Mouse (Mus musculus) midbrain, embryonic 11.5 days (tissue): Measurements from ENCODE around the gene Col5a2. TPM values are rescaled to one million over a fixed set of nuclear protein-coding genes. Genes with fewer than 3 reads are reported as not detected.
"Not testable (repeated sequence)": the region's sequence is repeated elsewhere in the genome, so short reads cannot be mapped to it uniquely, and the experiment has no call there.

Source experiments
- ATAC-seq: fragments of 200-750 bp; cut with Nextera tagmentation; 2 replicates; pipeline ENCODE4 v1.8.0; 2017; ENCODE audit warnings: moderate TSS enrichment, moderate library complexity; ENCODE audit not compliant: low FRiP score
- DNase-seq: peaks from one replicate; pipeline ENCODE4 v3.0.0; 2015; ENCODE audit warnings: low spot score; ENCODE audit errors: missing footprints
- H3K27ac ChIP-seq: fragments of 300-500 bp; sonication (generic); 2 replicates; pipeline ENCODE4 v1.5.1; 2014; ENCODE audit warnings: low read depth, low read length
- H3K27me3 ChIP-seq: fragments of 300-500 bp; sonication (generic); 2 replicates; pipeline ENCODE4 v1.6.1; 2014; ENCODE audit warnings: mild to moderate bottlenecking, low read length, moderate library complexity, mixed read lengths; ENCODE audit not compliant: control insufficient read depth, insufficient read depth
- H3K36me3 ChIP-seq: fragments of 300-500 bp; sonication (generic); 2 replicates; pipeline ENCODE4 v1.6.1; 2014; ENCODE audit warnings: mild to moderate bottlenecking, low read length, moderate library complexity, mixed read lengths; ENCODE audit not compliant: control insufficient read depth, insufficient read depth
- H3K4me1 ChIP-seq: fragments of 300-500 bp; sonication (generic); 2 replicates; pipeline ENCODE4 v1.6.1; 2014; ENCODE audit warnings: low read length; ENCODE audit not compliant: control insufficient read depth, insufficient read depth
- H3K4me2 ChIP-seq: fragments of 300-500 bp; sonication (generic); 2 replicates; pipeline ENCODE4 v1.6.1; 2014; ENCODE audit warnings: mild to moderate bottlenecking, moderate library complexity
- H3K4me3 ChIP-seq: fragments of 300-500 bp; sonication (generic); 2 replicates; pipeline ENCODE4 v1.5.1; 2014; ENCODE audit warnings: low read depth, low read length
- H3K9ac ChIP-seq: fragments of 300-500 bp; sonication (generic); 2 replicates; pipeline ENCODE4 v1.6.1; 2014; ENCODE audit warnings: low read length
- H3K9me3 ChIP-seq: fragments of 300-500 bp; sonication (generic); 2 replicates; pipeline ENCODE4 v1.6.1; 2016; ENCODE audit warnings: low read length; ENCODE audit not compliant: control insufficient read depth
- WGBS: fragments of 180-500 bp; shearing (Covaris S2); extraction: QIAGEN DNeasy Blood & Tissue Kit; methylation state at CpG from one replicate; pipeline ENCODE4 v1.1.7; 2014; 5-methylcytosine and 5-hydroxymethylcytosine counted together
- polyA plus RNA-seq: library from polyadenylated mRNA; unstranded; fragments of >200 nt; fragmentation: Nextera tagmentation; extraction: Ambion mirVana; gene quantifications from 2 replicates; pipeline ENCODE4 v1.2.1, GENCODE M21; 2014

Col5a2 gene
- polyA plus RNA-seq, 1 experiment from 2014 or later, result 25.5 TPM

DNA sequence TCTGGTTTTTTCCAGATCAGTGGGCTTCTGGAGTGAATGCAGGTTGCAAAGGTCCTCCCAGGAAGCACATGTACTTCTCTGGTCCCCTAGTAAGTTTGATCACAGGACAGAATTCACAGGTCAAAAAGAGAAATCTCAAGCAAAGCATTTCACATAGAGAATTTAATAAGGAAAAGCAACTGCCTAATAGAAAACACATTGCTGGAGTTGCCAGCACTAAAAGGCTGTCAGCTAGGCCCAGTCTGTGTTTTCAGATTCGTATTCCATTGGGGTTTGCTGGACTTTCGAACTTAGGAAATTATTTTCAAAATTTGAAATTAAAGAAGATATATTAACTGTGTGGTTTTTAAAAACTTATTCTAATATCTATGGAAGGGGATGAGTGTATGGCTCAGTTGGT lies 42.3 kb downstream of the Col5a2 start:
- H3K9me3 ChIP-seq, result no peaks in the 10 kb centered on the region
- 84% methylated on average over 2 of the region's 2 CpGs for WGBS
- no peaks in the 10 kb centered on the region for H3K27me3 ChIP-seq
- no peaks in the 10 kb centered on the region for H3K36me3 ChIP-seq
- H3K4me3 ChIP-seq, result no peak overlapping the region
- DNase-seq, result no peak
- no peak for ATAC-seq
- no peak overlapping the region for H3K9ac ChIP-seq
- H3K4me2 ChIP-seq, result no peak overlapping the region
- H3K27ac ChIP-seq, result no peak overlapping the region
- H3K4me1 ChIP-seq, result no peaks in the 10 kb centered on the region

DNA sequence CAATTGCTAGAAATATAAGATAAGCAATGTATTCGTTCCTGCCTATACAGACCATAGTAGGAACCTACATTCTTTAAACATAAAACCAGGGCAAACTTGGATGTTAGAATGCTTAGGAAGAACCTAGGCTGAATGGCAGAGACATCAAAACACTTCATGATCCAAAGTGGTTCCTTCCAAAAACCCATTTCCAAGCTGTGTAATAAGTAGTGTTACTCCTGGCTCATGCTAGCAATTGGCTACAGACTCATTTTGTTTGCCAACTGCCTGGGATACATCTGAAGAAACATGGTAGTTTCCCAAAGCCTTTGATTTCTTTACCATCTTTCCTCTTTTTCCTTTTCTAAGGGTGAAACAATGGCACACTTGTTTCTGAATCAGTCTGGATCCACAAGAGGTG lies 47.3 kb downstream of the Col5a2 start:
- no peak for ATAC-seq
- no peak for DNase-seq
- Histone ChIP-seq H3K9ac (no peak overlapping the region), H3K36me3 (no peaks in the 10 kb centered on the region), H3K4me1 (no peaks in the 10 kb centered on the region), H3K4me3 (no peak overlapping the region), H3K9me3 (no peaks in the 10 kb centered on the region), H3K4me2 (no peak overlapping the region), H3K27me3 (no peaks in the 10 kb centered on the region), H3K27ac (no peak overlapping the region)
- 88% methylated on average over 1 of the region's 1 CpGs for WGBS

DNA sequence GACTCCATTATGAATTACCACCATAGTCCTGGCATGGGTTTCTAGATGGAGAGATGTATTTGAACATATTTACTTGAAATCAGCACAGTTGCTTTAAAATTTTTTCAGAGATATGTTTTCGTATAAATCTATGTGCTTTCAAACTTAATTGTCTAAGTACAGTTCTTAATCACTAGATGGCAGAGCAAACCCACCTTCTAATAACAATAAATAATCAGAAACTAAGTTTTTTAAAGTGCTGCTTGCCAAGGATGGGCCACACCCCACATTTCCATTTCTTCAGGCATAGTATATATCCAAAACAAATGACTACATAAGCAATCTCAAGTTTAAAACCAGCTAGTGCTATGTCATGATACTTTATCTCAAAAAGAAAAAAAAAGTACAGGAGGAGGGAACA lies 54.2 kb downstream of the Col5a2 start:
- no peak for DNase-seq

GRCm38 (mm10) chr1:45431922-45432321 lies 71.2 kb downstream of the Col5a2 start:
- H3K4me3 ChIP-seq, result no peak overlapping the region
- no peaks in the 10 kb centered on the region for H3K9me3 ChIP-seq
- no peaks in the 10 kb centered on the region for H3K27me3 ChIP-seq
- H3K9ac ChIP-seq, result no peak overlapping the region
- no peak overlapping the region for H3K27ac ChIP-seq
- H3K4me1 ChIP-seq, result no peaks in the 10 kb centered on the region
- ATAC-seq (peak; percentile 90), DNase-seq (peak; percentile 89)
- no peaks in the 10 kb centered on the region for H3K36me3 ChIP-seq
- WGBS, result 35% methylated on average over 3 of the region's 3 CpGs
- H3K4me2 ChIP-seq, result no peak overlapping the region

More for the DNA sequence above, 54.2 kb downstream of the Col5a2 start:
- Histone ChIP-seq H3K9me3 (no peaks in the 10 kb centered on the region), H3K27me3 (no peaks in the 10 kb centered on the region), H3K27ac (no peak overlapping the region), H3K4me2 (no peak overlapping the region), H3K4me1 (no peaks in the 10 kb centered on the region), H3K9ac (no peak overlapping the region), H3K36me3 (no peaks in the 10 kb centered on the region), H3K4me3 (no peak overlapping the region)
- ATAC-seq, result no peak
- WGBS, result 91% methylated on average over 1 of the region's 1 CpGs

DNA sequence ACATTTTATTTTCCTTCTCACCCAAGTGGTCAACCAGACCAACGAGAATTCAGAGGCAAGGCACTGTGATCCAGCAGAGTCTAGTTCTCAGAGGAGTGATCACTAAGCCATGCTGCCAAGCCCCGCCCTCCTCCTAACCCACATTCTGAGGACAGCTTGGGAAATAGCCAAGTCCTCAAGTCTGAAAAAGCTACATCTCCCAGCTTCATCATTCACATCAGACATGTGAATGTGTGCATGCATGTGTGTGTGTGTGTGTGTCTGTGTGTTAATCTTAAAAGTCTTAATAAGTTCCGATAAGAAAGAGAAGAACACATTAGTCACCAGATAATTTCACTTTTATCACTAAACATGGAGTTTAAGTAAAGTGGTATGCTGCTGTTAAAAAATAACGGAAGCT lies 72.6 kb downstream of the Col5a2 start:
- Histone ChIP-seq H3K4me1 (no peaks in the 10 kb centered on the region), H3K36me3 (no peaks in the 10 kb centered on the region), H3K9me3 (no peaks in the 10 kb centered on the region), H3K9ac (no peak overlapping the region), H3K27me3 (no peaks in the 10 kb centered on the region), H3K4me2 (no peak overlapping the region), H3K27ac (no peak overlapping the region), H3K4me3 (no peak overlapping the region)
- WGBS, result 92% methylated on average over 4 of the region's 4 CpGs
- ATAC-seq (no peak), DNase-seq (no peak)

GRCm38 (mm10) chr1:45429145-45429544 lies 73.9 kb downstream of the Col5a2 start:
- ATAC-seq, H3K27ac ChIP-seq, H3K4me2 ChIP-seq, H3K9me3 ChIP-seq, H3K4me3 ChIP-seq, DNase-seq, H3K27me3 ChIP-seq, H3K36me3 ChIP-seq, H3K9ac ChIP-seq, H3K4me1 ChIP-seq: not testable (repeated sequence)
- WGBS, result 90% methylated on average over 5 of the region's 5 CpGs

- 83% methylated on average over 5 of the region's 5 CpGs for WGBS
Measured at GRCm38 (mm10) chr1:45423915-45424314, 79.2 kb downstream of the Col5a2 start.

DNA sequence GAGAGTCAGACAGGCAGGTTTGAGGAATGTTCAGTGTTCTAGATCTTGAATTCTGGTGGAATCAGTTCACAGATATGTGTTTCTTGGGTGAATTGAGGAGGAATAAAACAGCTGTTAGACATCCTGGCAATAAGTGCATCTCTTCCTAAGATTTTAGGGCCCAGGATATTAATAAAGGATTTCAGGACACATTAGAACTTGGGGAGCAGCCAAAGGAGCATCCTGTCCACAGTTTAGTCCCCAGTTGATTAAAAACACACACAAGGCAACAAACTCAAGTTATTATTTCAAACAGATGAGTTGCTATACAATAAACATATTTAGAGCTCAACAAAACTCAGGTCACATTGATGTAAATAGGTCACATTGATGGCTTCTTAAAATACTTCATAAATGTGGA lies 82.5 kb downstream of the Col5a2 start:
- Histone ChIP-seq H3K27me3 (no peaks in the 10 kb centered on the region), H3K4me1 (no peaks in the 10 kb centered on the region), H3K4me2 (no peak overlapping the region), H3K9ac (no peak overlapping the region), H3K36me3 (no peaks in the 10 kb centered on the region), H3K27ac (no peak overlapping the region), H3K9me3 (no peaks in the 10 kb centered on the region), H3K4me3 (no peak overlapping the region)
- DNase-seq, result no peak
- ATAC-seq, result no peak

More at GRCm38 (mm10) chr1:45423915-45424314, 79.2 kb downstream of the Col5a2 start:
- no peak overlapping the region for H3K27ac ChIP-seq
- H3K36me3 ChIP-seq, result no peaks in the 10 kb centered on the region
- no peaks in the 10 kb centered on the region for H3K9me3 ChIP-seq
- no peak overlapping the region for H3K9ac ChIP-seq
- no peak overlapping the region for H3K4me3 ChIP-seq
- no peaks in the 10 kb centered on the region for H3K4me1 ChIP-seq
- no peak overlapping the region for H3K4me2 ChIP-seq
- H3K27me3 ChIP-seq, result no peaks in the 10 kb centered on the region
- no peak for ATAC-seq
- DNase-seq, result no peak

DNA sequence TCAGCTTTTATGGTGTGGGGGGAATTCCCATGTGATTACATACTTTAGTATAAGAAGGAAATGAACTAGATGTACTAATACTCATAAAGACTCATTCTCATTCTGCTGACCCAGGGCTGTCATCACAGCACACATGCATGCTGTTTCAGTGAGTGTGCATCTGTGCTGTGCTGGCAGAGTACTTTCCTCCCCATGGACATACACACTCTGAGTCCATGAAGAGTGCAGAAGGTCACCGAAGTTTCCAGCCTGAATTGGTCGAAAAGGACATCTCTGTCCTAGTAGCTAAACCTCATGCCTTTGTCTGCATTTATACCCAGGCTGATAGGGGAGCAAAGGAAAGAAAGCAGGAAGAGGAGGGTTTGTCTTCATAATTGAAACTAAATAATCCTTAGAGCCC lies 83.2 kb downstream of the Col5a2 start:
- Histone ChIP-seq H3K9me3 (no peaks in the 10 kb centered on the region), H3K4me1 (no peaks in the 10 kb centered on the region), H3K9ac (no peak overlapping the region), H3K27me3 (no peaks in the 10 kb centered on the region), H3K4me2 (no peak overlapping the region), H3K27ac (no peak overlapping the region), H3K4me3 (no peak overlapping the region), H3K36me3 (no peaks in the 10 kb centered on the region)
- DNase-seq (no peak), ATAC-seq (no peak)
- 68% methylated on average over 2 of the region's 2 CpGs for WGBS

DNA sequence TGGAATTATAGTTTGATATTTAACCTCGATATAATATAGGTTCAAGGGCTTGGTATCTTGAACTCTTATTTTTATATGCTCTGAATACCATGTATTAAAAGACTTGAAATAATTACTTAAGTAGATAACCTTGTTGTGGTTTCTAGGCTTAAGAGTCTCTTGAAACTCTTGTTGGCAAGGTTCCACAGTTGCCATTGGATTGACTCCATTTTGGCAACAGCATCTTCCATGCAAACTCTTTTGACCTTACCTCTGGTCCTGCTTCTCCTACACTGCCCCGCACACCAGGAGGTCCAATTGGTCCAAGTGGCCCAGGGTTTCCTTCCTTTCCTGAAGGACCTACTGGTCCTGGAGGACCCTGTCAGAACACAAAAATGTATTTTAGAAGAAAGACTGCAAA lies 121.2 kb downstream of the Col5a2 start:
- H3K9ac ChIP-seq, result no peak overlapping the region
- H3K9me3 ChIP-seq, result no peaks in the 10 kb centered on the region
- no peaks in the 10 kb centered on the region for H3K27me3 ChIP-seq
- H3K27ac ChIP-seq, result no peak overlapping the region
- 93% methylated on average over 2 of the region's 2 CpGs for whole genome bisulfite sequencing
- no peaks in the 10 kb centered on the region for H3K4me1 ChIP-seq
- H3K4me3 ChIP-seq, result no peak overlapping the region
- no peak overlapping the region for H3K4me2 ChIP-seq
- no peak for DNase-seq
- no peaks in the 10 kb centered on the region for H3K36me3 ChIP-seq
- ATAC-seq, result no peak
